Mouse (Mus musculus) liver, postnatal 0 days (tissue): ENCODE measurements around the gene Adamts9. TPM values are rescaled to one million over a fixed set of nuclear protein-coding genes. Genes with fewer than 3 reads are reported as not detected.

Experiments
- ATAC-seq: fragments of 200-750 bp; cut with Nextera tagmentation; 2 replicates; pipeline ENCODE4 v1.8.0; 2017; ENCODE audit warnings: mild to moderate bottlenecking, moderate library complexity
- DNase-seq: peaks from one replicate; pipeline ENCODE4 v3.0.0-alpha.2; 2016
- H3K27ac ChIP-seq: fragments of 300-500 bp; sonication (generic); 2 replicates; pipeline ENCODE4 v1.5.1; 2014; ENCODE audit warnings: antibody characterized with exemption, moderate library complexity, mild to moderate bottlenecking, low read depth
- H3K27me3 ChIP-seq: fragments of 300-500 bp; sonication (generic); 2 replicates; pipeline ENCODE4 v1.6.1; 2014; ENCODE audit warnings: low read length, control low read depth, mixed read lengths; ENCODE audit not compliant: insufficient read depth
- H3K36me3 ChIP-seq: fragments of 300-500 bp; sonication (generic); replicated peaks from 2 replicates; pipeline ENCODE4 v1.6.1; 2014; ENCODE audit warnings: mild to moderate bottlenecking, control low read depth, low read length, moderate library complexity, mixed read lengths; ENCODE audit not compliant: insufficient read depth
- H3K4me1 ChIP-seq: fragments of 300-500 bp; sonication (generic); 2 replicates; pipeline ENCODE4 v1.6.1; 2014; ENCODE audit warnings: antibody characterized with exemption, mild to moderate bottlenecking, control low read depth; ENCODE audit not compliant: insufficient read depth
- H3K4me2 ChIP-seq: fragments of 300-500 bp; sonication (generic); 2 replicates; pipeline ENCODE4 v1.6.1; 2014; ENCODE audit warnings: low read depth, mild to moderate bottlenecking, low read length, moderate library complexity, mixed read lengths
- H3K4me3 ChIP-seq: fragments of 300-500 bp; sonication (generic); 2 replicates; pipeline ENCODE4 v1.5.1; 2014; ENCODE audit warnings: low read depth, low read length
- H3K9ac ChIP-seq: fragments of 300-500 bp; sonication (generic); replicated peaks from 2 replicates; pipeline ENCODE4 v1.6.1; 2014; ENCODE audit warnings: mild to moderate bottlenecking, moderate library complexity
- H3K9me3 ChIP-seq: fragments of 300-500 bp; sonication (generic); 2 replicates; pipeline ENCODE4 v1.6.1; 2016; ENCODE audit warnings: mild to moderate bottlenecking, control low read depth, low read length, mixed read lengths
- CTCF ChIP-seq: sonication (generic); IDR thresholded peaks from 2 replicates; pipeline ENCODE4 v1.5.1; 2016; ENCODE audit warnings: antibody characterized with exemption, low read depth
- EP300 ChIP-seq: IDR thresholded peaks from 2 replicates; pipeline ENCODE4 v1.6.1; 2016; ENCODE audit warnings: antibody characterized with exemption, low read depth, mild to moderate bottlenecking
- WGBS: fragments of 180-500 bp; shearing (Covaris S2); extraction: QIAGEN DNeasy Blood & Tissue Kit; methylation state at CpG from one replicate; pipeline ENCODE4 v1.1.7; 2014; ENCODE audit not compliant: insufficient replicate concordance; 5-methylcytosine and 5-hydroxymethylcytosine counted together
- polyA plus RNA-seq: library from polyadenylated mRNA; unstranded; fragments of >200 nt; fragmentation: Nextera tagmentation; extraction: Ambion mirVana; gene quantifications from 2 replicates; pipeline ENCODE4 v1.2.1, GENCODE M21; 2015

The Adamts9 gene
- polyA plus RNA-seq, 1 experiment from 2014 or later = 0.96 TPM

- Histone ChIP-seq H3K4me3 (no peak overlapping the region), H3K4me2 (no peak overlapping the region), H3K9me3 (no peaks in the 10 kb centered on the region), H3K4me1 (no peaks in the 10 kb centered on the region), H3K27me3 (no peaks in the 10 kb centered on the region), H3K36me3 (no peaks in the 10 kb centered on the region), H3K27ac (no peak overlapping the region), H3K9ac (no peak overlapping the region)
- no peak for ATAC-seq
- TF ChIP-seq CTCF (no peak), EP300 (no peak)
- 21% methylated on average over 7 of the region's 7 CpGs for WGBS
- no peak for DNase-seq
These were observed 215.8 kb downstream of the Adamts9 start for GRCm38 (mm10) chr6:92727351-92727986.

DNA sequence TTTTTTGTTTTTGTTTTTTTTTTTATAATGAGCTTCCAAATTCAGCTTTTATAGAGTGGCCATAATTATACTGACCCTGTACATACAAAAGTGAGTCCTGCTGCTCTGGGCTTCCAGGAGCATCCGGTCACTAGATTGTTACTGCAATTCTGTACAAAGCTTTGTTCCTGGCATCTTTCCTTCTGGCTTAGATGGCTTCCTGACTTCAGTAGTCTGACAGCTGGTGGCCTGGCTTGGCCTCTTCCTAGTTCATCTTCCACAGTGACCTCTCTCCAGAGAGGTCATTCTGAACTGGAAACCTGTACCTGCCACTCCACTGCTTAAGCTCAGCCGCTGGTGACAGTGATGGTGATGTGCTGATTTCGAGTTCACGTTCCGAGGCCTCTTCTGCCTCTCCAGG lies 217.2 kb downstream of the Adamts9 start:
- Histone ChIP-seq H3K4me3 (no peak overlapping the region), H3K9me3 (no peaks in the 10 kb centered on the region), H3K36me3 (no peaks in the 10 kb centered on the region), H3K27ac (no peak overlapping the region), H3K4me1 (no peaks in the 10 kb centered on the region), H3K9ac (no peak overlapping the region), H3K27me3 (no peaks in the 10 kb centered on the region), H3K4me2 (no peak overlapping the region)
- TF ChIP-seq CTCF (no peak), EP300 (no peak)
- ATAC-seq (no peak), DNase-seq (no peak)
- WGBS = 64% methylated on average over 5 of the region's 5 CpGs

- WGBS = 73% methylated on average over 2 of the region's 2 CpGs
- no peak overlapping the region for H3K4me3 ChIP-seq
- H3K27ac ChIP-seq = no peak overlapping the region
- ATAC-seq (no peak), DNase-seq (no peak)
- TF ChIP-seq CTCF (no peak), EP300 (no peak)
- no peaks in the 10 kb centered on the region for H3K27me3 ChIP-seq
- H3K4me2 ChIP-seq = no peak overlapping the region
- H3K9ac ChIP-seq = no peak overlapping the region
- no peaks in the 10 kb centered on the region for H3K36me3 ChIP-seq
- H3K4me1 ChIP-seq = no peaks in the 10 kb centered on the region
- no peaks in the 10 kb centered on the region for H3K9me3 ChIP-seq
These were observed 218.9 kb downstream of the Adamts9 start for GRCm38 (mm10) chr6:92724394-92724793.

Other genes starting within 250 kb of the Adamts9 start
- 0.27 and 0.28 TPM in 2 replicates for gene Prickle2, start 237.3 kb downstream of the Adamts9 start, polyA plus RNA-seq
- gene A730049H05Rik, start 127.0 kb downstream of the Adamts9 start, polyA plus RNA-seq = not detected in 2 replicates
- gene Gm15737, start 74.1 kb downstream of the Adamts9 start, polyA plus RNA-seq = not detected in 2 replicates